Mouse (Mus musculus) left cerebral cortex, postnatal 25 days (tissue): ENCODE measurements around the gene Dapl1. TPM values are rescaled to one million over a fixed set of nuclear protein-coding genes. Genes with fewer than 3 reads are reported as not detected.

Experiments used
- DNase-seq, 2 experiments: peaks; one replicate each; pipeline ENCODE4 v3.0.0; 2022; ENCODE audit warnings: low spot score in 2 of 2, mixed read lengths in 1 of 2
- intact Hi-C: fragments of 180-260 bp; cut with DNase I; formaldehyde crosslinking; loops from one replicate; pipeline ENCODE4 v1.15.1; 2025
- total RNA-seq, 2 experiments: library from RNA; stranded (reverse); gene quantifications; 2 replicates each; pipeline ENCODE4 v1.2.3; 2021

Gene Dapl1
- total RNA-seq, 2 experiments from 2014 or later, result 1.7 TPM; not detected in 1

DNA sequence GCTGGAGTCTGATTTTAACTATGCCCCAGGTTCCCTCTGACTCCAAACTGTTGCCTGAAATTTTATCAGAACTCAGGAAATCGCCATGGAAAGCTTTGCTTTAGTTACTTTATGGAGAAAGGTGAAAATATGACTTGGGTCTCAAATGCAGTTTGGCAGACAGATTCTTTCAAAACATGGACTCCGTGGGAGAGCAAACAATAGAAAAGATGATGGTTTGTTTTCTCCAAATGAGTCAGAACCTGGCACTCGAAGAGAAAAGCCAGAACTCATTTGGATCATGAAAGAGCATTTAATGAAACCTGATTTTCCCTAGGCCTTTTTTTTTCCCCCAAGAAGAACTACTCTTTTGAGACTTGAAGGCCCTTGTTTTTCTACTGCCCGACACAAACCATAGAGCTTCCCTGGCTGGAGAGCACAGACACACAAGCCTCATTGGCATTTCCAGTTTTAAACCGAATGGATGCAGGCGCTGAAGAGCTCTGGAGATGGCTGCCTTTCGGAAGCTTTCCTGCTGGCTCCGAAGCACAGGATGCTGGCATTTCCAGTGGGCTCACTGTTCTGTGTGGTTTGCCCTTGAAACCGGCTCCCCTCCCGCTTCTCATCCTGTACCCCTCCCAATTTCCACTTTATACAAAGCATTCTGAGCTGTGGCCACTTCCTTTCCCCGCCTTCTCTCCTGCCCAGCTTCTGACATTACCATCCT, 14.0 kb upstream of the Dapl1 start:
- intact Hi-C loops, result no loop called here
- DNase-seq, result no peak

DNA sequence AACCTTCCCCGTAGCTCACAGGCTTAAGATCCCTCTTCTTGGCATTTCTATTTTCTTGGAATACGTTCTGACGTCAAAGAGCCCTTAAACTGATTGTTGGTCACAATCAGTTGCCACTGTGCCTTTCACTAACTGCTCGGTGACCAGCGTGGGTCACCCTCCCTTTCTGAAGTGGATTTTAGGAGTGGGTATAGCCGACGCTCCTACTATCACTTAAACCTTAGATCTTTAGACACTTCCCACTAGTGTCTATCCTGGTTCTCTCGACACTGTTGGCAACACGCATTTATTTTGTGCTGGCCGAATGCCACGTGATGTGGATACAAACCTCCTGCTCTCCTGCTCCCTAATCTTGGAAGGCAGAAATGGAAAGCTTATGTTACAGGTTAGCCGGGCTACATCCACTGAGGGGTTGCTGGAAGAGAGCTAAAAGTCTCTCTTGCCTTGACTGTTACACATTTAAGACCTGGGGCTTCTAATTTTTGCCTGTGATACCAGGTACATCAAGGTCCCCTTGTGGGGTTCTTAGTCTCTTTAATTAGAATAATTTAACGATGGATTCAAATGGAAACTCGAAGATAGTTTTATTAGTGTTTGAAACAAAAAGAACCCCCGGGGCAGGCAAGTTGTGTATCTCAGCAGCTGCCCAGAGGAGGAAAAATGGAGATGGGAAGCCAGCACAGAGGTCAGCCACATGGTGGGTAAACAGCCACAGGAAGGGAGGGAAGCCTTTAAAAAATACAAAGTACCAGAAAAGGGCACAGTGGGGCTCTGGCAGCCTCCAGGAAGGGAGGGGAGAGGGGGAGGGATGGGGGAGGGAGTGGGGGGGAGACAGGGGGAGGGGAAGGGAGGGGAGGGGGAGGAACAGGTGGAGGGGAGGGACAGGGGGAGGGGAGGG, 13.2 kb upstream of the Dapl1 start:
- no peak for DNase-seq
- intact Hi-C loops, result no loop called here

DNA sequence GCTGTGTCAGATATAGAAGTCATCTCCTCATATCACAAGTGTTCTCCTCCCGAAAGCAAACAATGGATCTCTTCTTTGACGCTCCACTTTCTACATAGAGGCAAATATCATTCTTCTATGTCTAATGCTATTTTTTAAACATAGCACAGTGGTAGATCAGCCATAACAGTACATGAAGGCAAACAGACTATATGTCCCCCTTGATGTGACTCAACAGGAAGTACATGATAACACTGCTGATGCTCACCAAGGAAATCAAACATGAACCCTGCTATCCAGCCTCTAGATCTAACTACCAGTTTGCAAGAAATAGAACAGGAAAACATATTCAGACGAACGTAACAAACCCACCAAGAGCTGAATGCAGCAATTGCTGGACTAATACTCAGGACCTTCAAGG, 10.1 kb upstream of the Dapl1 start:
- no peak for DNase-seq
- intact Hi-C loops, result no loop called here

DNA sequence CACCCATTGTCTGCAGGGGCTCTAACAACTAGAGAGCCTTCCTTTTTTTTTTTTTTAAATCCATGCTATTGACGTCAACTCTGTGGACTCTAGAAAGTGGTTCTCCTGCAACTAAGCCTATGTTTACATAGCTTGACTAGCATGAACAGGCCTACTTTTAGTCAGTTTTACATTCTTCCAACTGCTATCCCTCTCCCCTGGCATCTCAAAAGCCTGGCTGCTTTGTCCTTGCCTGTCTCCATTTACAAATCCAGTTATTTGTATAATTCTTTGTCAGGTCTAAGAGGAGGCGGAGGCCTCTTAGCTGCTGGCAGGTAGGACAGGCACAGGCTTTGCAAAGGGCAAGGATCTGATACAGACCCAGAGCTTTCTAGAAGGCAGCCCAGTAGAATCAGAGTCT, 627 bp downstream of the Dapl1 start:
- DNase-seq, result no peak
- intact Hi-C loops, result no loop called here

DNA sequence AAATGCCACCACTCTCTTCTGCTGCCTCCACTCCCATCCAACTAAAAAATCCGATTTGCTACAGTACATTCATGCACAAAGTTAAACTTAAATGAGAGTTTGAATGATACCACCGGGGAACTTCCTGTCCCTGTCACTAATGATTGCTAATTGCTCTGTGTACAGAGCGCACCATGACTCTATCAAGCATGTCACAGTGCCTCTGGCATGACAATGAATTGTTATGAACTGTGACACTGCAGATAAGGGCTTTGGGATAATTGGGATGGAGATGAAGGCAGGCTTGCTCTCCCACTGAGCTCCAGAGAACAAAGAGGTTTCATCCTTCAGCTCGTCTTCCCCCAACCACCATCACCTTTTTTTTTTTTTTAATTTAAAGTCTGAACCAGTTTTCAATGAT, 1.2 kb downstream of the Dapl1 start:
- no peak for DNase-seq
- intact Hi-C loops, result no loop called here

DNA sequence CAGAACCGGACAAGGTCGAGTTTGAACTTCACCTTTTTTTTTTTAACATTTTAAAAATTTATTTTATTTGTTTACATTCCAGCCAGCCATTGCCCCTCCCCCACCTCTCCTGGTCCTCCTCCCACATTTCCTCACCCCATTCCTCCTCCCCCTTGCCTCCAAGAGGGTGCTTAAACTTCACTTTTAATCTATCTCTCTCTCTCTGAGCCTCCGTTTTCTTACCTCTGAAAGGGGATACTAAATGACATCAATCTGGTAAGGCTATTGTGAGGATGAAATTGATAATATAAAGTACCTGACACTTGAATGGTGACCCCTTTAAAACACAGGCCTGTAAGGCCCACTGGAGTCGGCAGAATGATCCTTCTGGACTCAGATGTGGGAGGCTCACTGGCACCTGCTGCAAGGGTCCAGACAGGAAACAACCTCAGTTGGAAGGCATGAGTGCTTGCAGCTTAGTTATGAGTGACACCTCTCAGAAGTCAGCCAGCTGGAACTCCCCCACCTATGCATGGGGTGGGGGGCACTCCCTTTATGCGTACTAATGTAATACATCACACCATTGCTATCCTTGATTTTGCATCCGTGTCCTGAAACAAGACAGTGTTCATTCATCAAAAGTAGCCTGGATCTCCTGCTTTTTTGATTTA, 1.9 kb downstream of the Dapl1 start:
- intact Hi-C loops, result no loop called here
- DNase-seq, result no peak

DNA sequence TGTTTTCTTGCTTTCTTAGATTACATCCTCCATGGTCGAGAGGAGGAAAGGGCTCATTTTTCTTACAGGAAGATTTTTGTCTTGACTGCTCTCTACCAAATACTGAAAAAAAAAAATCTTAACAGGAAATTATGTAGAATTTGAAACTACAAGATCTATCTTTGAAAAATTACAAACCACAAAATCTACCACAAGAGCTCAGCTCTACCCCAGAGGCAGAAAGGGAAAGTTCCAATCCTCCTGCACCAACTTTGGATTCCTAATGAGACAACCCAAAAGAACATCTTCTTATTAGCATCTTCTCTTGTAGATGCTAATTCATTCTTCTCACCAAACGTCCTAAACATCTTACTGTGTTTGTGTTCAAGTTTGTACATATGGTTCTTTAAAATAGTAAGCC, 3.8 kb downstream of the Dapl1 start:
- intact Hi-C loops, result no loop called here

DNA sequence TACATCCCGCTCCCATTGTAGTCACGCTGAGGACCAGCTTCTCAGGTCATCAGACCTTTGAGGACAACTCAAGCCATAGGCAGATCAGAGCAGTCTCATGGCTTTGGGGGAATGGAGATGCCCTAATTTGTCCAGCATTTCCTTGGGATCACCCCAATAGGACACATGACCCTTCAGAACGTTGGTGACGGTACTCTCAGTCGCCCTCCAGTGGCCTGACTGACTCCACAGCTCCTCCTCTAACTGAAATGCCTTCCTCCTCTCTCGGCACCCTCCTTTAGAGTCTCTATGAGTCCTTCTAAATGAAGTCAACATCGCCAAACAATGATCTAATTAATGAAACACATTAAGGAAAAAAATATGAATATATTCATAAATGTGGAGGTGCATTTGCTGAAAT, 5.9 kb downstream of the Dapl1 start:
- DNase-seq, result no peak
- intact Hi-C loops, result no loop called here

More for the DNA sequence above, 3.8 kb downstream of the Dapl1 start:
- no peak for DNase-seq

DNA sequence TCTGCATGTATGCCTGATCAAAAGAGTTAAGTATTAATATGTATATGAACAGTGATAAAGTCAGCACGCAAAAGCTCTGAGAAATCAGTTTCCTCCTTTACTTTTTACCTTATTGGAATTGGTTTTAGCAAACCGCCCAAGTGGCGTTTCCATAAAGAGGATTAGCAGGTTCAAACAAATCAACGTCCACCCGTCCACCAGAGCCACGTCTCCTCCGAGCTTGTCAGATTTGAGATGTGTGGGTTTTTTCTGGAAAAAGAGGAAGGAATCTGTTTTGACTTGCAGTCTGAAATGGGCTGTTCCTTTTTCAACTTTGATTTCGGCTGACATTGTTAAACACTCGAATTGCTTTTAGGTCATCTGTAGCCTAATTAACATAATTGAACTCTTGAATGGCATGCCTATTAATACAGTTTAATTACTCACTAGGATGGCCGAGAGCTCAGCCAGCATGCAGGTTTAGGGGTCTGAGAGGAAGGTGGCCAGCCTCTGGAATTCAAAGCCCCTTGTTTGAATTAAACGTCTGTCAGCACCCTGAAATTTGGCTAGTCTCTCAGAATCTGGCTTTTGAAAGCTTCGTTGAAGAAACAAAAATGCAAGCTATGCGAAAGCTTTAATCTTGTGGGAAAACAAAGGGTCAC, 9.1 kb downstream of the Dapl1 start:
- intact Hi-C loops, result no loop called here

DNA sequence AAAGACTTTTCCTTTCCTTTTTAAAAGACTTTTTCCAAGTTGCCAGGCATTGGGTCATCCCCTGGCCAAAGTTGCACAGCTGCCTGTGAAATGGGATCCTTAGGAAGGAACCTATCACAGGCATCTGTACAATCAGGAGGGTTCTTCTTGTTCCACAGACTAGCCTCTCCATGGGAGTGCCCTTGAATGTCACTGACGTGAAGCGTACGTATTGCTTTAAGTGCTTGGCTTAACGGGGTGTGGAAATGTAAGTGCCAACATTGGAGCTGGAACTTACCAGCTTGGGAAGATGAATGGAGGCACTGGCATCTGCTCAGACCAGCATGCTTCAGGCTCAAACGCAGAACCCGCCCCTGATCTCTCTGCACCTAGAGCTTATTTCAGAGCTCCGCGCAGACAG, 14.7 kb downstream of the Dapl1 start:
- intact Hi-C loops, result no loop called here
- no peak for DNase-seq

More for the DNA sequence above, 9.1 kb downstream of the Dapl1 start:
- DNase-seq, result no peak

DNA sequence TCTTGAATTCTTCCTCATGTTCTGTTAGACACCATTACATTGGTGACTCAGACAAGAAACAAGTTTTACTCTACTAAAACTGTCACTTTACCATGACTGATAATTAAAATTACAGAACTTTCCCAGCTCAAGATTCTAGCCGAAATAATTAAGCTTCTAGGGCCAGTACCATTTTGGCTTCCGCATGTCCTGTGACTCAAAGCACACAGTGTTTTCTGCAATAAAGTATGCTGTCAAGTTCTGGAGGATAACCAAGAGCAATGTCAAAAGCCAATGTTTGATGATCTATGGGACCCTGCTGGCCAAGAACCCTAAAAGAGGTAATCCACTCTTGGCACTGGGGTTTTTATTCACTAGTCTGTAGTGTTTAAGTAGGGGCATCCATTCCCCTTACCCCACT, 15.3 kb downstream of the Dapl1 start:
- DNase-seq, result no peak
- intact Hi-C loops, result no loop called here

DNA sequence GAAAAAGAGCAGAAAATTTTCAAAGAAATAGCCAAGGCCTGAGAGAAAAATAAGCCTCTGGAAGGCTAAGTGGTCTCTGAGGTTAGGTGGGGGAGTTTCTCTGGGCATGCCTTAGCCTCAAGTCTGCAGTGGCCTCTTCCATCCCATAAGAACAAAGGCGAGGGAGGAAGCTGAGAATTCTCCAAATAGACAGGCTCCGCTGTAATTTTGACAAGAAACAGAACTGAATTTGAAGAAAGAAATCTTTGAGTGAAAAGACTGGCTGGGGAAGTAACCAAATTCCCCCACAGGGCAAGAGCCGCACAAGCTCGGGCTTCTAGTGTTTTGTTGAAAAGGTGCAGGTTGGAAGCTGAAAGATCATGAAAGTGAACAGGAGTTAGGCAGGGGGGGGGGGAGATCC, 24.6 kb downstream of the Dapl1 start:
- intact Hi-C loops, result no loop called here
- no peak for DNase-seq

DNA sequence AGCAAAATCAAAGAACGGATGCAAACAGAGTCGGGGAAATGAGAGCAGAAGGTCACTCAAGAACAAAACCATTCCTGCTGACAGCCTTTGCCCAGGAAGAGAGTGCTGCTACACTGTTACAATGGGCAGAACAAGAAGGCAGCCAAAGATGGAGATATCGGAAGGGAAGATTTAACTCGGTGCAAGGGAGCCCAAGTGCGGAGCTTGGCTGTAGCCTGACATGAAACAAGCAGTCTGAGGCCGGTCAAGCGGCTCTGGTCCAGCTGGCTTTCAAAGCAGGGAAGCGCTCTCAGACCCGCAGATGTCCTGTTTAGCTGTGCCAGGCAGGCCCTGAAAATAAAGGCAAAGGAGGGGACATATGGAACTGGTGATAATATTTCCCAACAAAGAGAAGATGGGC, 26.0 kb downstream of the Dapl1 start:
- intact Hi-C loops, result no loop called here
- DNase-seq, result no peak

DNA sequence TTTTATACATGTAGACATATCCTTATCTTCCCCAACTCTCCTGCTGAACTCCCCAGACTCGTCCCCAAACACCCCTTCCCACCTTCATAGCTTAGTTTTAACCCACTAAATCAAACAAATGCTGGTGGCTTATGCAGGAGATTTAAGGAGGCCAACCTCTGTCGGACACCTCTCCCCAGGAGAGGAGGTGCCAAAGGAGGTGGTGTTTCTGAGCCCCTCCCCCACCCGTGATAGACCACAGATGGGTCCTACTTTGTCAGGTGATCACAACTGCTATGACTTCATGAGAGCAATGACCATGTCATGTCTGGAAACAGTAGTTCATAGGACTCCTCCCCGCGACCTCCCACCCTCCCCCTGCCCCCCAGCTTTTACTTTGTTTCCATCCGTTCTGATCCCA, 26.4 kb downstream of the Dapl1 start:
- intact Hi-C loops, result no loop called here
- DNase-seq, result no peak

DNA sequence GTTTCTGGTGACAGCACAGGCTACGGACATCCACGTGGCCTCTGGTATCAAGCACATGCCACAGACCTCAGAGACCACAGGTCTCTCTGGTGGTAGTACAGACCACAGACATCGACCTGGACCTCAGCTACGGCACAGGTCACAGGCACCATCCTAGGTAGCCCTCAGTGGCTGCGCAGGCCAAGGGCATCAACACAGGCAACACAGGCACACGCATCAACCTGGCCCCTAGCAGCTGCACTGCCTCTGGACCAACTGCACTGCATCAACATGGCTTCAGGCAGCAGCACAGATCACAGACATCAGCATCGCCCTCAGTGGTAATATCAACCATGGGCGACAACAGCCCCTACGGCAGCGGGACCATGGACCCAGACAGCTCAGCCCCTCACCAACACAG, 36.2 kb downstream of the Dapl1 start:
- intact Hi-C loops, result loop anchor here (5.0 kb wide), 1 partner anchor 227 kb away; no protein-coding TSS in a partner anchor
- DNase-seq, result no peak

DNA sequence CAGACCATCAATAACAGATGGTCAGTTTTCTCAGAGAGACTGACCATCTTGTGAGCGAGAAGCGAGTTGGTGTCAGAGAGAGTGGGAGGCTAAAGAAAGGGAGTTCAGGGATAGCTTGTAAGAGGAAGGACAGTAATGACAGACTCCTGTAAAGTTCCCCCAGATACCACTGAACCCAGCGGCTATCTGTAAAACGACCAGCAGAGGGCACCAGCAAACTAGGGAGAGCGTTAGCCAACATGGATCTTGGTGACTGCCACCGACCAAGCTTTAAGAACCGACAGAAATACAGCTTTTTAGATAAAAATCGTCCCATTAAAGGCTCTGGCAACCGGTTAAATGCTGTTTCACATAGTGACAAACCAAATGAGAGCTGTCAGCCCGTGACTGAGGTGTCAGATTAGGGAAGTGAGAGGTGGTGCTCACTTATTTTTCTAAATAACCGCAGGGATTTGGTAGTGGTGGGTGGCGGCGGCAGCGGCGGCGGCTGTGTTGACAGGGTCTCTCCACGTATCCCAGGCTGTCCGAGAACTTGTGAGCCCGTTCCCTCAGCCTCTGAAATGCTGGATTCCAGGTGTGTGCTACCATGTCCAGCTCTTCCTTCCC, 37.7 kb downstream of the Dapl1 start:
- peak; percentile 79 to 82 for DNase-seq
- intact Hi-C loops, result loop anchor here (5.0 kb wide), 1 partner anchor 225 kb away; no protein-coding TSS in a partner anchor

DNA sequence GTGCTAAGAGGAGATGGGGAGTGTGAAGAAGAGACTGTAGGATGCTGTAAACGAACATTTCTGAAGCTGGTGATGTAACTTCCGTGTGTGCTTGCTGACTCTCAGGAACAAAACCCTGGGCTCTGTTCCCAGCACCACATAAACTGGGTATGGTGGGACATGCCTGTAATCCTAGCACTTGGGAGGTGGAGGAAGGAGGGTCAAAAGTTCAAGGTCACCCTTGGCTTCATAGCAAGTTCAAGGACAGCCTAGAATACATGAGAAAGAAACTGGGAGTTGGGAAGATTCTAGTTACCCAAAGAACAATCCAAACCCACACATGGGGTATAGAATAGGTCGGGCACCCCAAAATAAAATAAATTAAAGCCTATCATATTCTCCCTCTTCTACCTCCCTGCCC, 39.1 kb downstream of the Dapl1 start:
- intact Hi-C loops, result loop anchor here (5.0 kb wide), 1 partner anchor 224 kb away; no protein-coding TSS in a partner anchor
- DNase-seq, result no peak

DNA sequence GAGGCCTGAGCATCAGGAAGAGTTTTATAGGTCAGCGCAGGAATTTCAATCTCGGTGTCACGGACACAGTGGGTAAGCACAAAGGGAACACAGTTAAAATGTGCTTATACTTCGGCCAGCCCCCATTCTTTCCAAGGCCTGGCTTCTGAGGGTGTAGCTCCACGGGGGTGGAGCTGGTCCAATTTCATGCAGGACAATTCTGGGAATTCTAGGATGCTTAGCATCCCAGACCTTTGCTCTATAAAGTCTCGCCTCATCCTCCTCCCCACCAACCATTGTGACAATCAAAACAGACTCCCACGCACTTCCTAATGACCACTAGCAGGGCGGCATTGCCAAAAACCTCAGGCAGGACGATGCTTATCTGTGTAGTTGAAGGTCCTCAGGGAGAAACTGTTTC, 42.4 kb downstream of the Dapl1 start:
- intact Hi-C loops, result no loop called here
- no peak for DNase-seq

DNA sequence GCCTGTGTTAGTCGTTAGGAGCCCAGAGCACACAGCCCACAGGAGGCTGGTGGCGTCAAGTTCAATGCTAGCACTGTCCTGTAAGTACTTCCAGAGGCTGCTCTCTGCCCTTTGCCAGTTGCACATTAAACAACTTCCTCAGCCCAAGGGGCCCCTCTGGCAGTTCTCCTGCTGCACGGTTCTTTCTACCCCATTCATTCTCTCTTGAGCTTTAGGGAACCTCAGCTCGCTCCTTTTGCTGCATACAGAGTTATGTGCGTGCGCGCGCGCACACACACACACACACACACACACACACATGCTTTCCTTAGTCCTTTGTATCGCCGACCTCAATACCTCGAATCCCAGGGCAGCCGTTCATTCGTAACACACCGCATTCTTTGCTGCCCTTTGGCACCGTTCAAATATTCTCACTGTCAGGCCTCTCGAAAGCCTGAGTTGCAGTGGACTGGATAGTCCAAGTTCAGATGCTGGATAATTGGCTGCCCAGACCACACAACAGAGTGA, 45.2 kb downstream of the Dapl1 start:
- intact Hi-C loops, result loop anchor here (2.0 kb wide), 1 partner anchor 57 kb away; no protein-coding TSS in a partner anchor
- no peak for DNase-seq
